15 mouse cellular contexts compared by ENCODE assay signal in the genomic region with DNA sequence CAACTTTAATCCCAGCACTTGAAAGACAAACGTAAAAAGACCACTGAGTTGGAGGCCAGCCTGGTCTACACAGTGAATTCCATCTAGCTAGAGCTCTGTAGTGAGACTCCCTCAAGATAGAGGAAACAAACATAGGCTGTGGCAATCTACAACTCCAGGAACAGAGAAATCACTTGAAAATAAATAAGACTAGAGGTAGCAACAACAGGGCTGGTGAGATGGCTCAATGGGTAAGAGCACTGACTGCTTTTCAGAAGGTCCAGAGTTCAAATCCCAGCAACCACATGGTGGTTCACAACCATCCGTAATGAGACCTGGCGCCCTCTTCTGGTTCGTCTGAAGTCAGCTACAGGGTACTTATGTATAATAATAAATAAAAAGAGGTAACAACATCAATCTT.
"Had no signal": no experiment of that assay in that cellular context is flagged by ENCODE, and none has a peak within 500 bp of the region (broad histone marks: within the 10 kb centered on the region; RNA-seq: fewer than 3 reads in every experiment).

No protein-coding gene starts in this region.

- H3K4me1 ChIP-seq: limb, embryonic 12.5 days; neural tube, embryonic 15.5 days had no signal

- DNase-seq: kidney, adult 11 months; kidney, adult 9 months; kidney, postnatal 4 days; lung, embryonic 14.5 days; lung, postnatal 14 days; right cerebral cortex, adult 18-20 months; right cerebral cortex, postnatal 25 days had no signal

- H3K9me3 ChIP-seq: limb, embryonic 12.5 days; megakaryocyte, embryonic 14.5 days; neural tube, embryonic 15.5 days had no signal

- ATAC-seq: hindbrain, postnatal 0 days had no signal

- H3K9ac ChIP-seq: limb, embryonic 12.5 days; liver, embryonic 14.5 days; lung, embryonic 14.5 days; neural tube, embryonic 15.5 days had no signal

- H3K4me3 ChIP-seq: limb, embryonic 12.5 days; megakaryocyte, embryonic 14.5 days; myocyte; neural tube, embryonic 15.5 days had no signal

- H3K27me3 ChIP-seq: limb, embryonic 12.5 days; megakaryocyte, embryonic 14.5 days; neural tube, embryonic 15.5 days had no signal

- H3K27ac ChIP-seq: hindbrain, postnatal 0 days; kidney, postnatal 0 days; limb, embryonic 12.5 days; liver, embryonic 14.5 days; macrophage; neural tube, embryonic 15.5 days had no signal

- H3K4me2 ChIP-seq: limb, embryonic 12.5 days; lung, embryonic 14.5 days; neural tube, embryonic 15.5 days had no signal
